Mouse (Mus musculus): ENCODE data around the gene Anks1. TPM values are rescaled to one million over a fixed set of nuclear protein-coding genes. Genes with fewer than 3 reads are reported as not detected.

The Anks1 gene
- polyA plus RNA-seq, 1 experiment from 2014 or later, result 61.0 TPM

DNA sequence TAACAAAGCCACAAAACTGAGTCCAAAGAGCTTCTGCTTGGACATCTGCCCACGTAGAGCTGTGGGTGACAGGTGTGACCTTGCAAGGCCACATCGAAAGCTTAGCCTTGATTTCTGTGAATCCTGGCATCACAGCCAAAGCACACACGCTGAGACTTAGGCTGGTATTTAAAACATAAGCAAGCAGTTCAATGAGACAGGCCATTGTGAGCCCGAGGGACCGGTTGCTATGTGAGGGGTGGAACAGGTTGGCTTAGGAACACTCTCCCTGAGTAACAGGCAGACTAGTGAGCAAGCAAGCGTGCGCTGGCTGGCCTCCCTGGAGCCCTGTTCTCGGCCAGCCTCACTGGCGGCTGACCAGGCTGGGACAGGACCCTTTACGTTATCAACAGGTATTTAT is 112.8 kb downstream of the Anks1 start:
- Histone ChIP-seq H3K4me1 (peaks cover 73% of the 10 kb centered on the region), H3K27me3 (0 out of 2 replicates have a peak, but pooled peaks cover 2% of the 10 kb centered on the region), H3K4me3 (replicated peaks) (no peak overlapping the region), H3K27ac (no peak overlapping the region), H3K9ac (no peak overlapping the region), H3K36me3 (replicated peaks) (no peaks in the 10 kb centered on the region), H3K4me2 (no peak overlapping the region), H3K9me3 (no peaks in the 10 kb centered on the region)
- 73% methylated on average over 10 of the region's 10 CpGs for WGBS
- ATAC-seq (ENCODE audit: low FRiP score), result no peak

- H3K4me3 ChIP-seq (replicated peaks), result no peak overlapping the region
- WGBS, result 83% methylated on average over 22 of the region's 22 CpGs
- 0 out of 2 replicates have a peak, but pooled peaks cover 4% of the 10 kb centered on the region for H3K36me3 ChIP-seq (replicated peaks)
- H3K9ac ChIP-seq, result no peak overlapping the region
- peaks cover 64% of the 10 kb centered on the region for H3K4me1 ChIP-seq
- H3K27me3 ChIP-seq, result 0 out of 2 replicates have a peak, but pooled peaks cover 2% of the 10 kb centered on the region
- H3K27ac ChIP-seq, result peak overlapping the region; percentile 51; the same call in 1 of the 2 replicates
- no peak; the same call in 1 of the 2 replicates for ATAC-seq (ENCODE audit: low FRiP score)
- H3K4me2 ChIP-seq, result no peak overlapping the region
- no peaks in the 10 kb centered on the region for H3K9me3 ChIP-seq
These were observed 113.9 kb downstream of the Anks1 start for GRCm38 (mm10) chr17:28022854-28023655.

- Histone ChIP-seq H3K27ac (peak overlapping the region; percentile 78), H3K27me3 (0 out of 2 replicates have a peak, but pooled peaks cover 2% of the 10 kb centered on the region), H3K4me1 (peaks cover 57% of the 10 kb centered on the region), H3K4me3 (replicated peaks) (no peak overlapping the region), H3K4me2 (no peak overlapping the region), H3K9me3 (no peaks in the 10 kb centered on the region), H3K9ac (peak overlapping the region; percentile 25; the same call in 1 of the 2 replicates), H3K36me3 (replicated peaks) (0 out of 2 replicates have a peak, but pooled peaks cover 5% of the 10 kb centered on the region)
- no peak for ATAC-seq (ENCODE audit: low FRiP score)
- WGBS, result 70% methylated on average over 5 of the region's 5 CpGs
These were observed 116.4 kb downstream of the Anks1 start for GRCm38 (mm10) chr17:28025541-28025961.

- ATAC-seq (ENCODE audit: low FRiP score), result no peak
- no peaks in the 10 kb centered on the region for H3K9me3 ChIP-seq
- 88% methylated on average over 14 of the region's 14 CpGs for WGBS
- H3K36me3 ChIP-seq (replicated peaks), result 0 out of 2 replicates have a peak, but pooled peaks cover 5% of the 10 kb centered on the region
- H3K27ac ChIP-seq, result peak overlapping the region; percentile 78
- no peak overlapping the region for H3K4me2 ChIP-seq
- peaks cover 60% of the 10 kb centered on the region for H3K4me1 ChIP-seq
- no peak overlapping the region for H3K9ac ChIP-seq
- 0 out of 2 replicates have a peak, but pooled peaks cover 2% of the 10 kb centered on the region for H3K27me3 ChIP-seq
- H3K4me3 ChIP-seq (replicated peaks), result no peak overlapping the region
These were observed 117.2 kb downstream of the Anks1 start for GRCm38 (mm10) chr17:28026111-28026872.

GRCm38 (mm10) chr17:28027197-28027596 is 118.1 kb downstream of the Anks1 start:
- Histone ChIP-seq H3K9ac (no peak overlapping the region), H3K27me3 (0 out of 2 replicates have a peak, but pooled peaks cover 2% of the 10 kb centered on the region), H3K4me3 (replicated peaks) (no peak overlapping the region), H3K36me3 (replicated peaks) (0 out of 2 replicates have a peak, but pooled peaks cover 5% of the 10 kb centered on the region), H3K27ac (no peak overlapping the region), H3K4me1 (peaks cover 63% of the 10 kb centered on the region), H3K4me2 (no peak overlapping the region), H3K9me3 (no peaks in the 10 kb centered on the region)
- no peak for ATAC-seq (ENCODE audit: low FRiP score)
- WGBS, result 98% methylated on average over 6 of the region's 6 CpGs

GRCm38 (mm10) chr17:28028236-28028635 is 119.1 kb downstream of the Anks1 start:
- H3K36me3 ChIP-seq (replicated peaks), result 0 out of 2 replicates have a peak, but pooled peaks cover 5% of the 10 kb centered on the region
- no peaks in the 10 kb centered on the region for H3K9me3 ChIP-seq
- peaks cover 66% of the 10 kb centered on the region for H3K4me1 ChIP-seq
- H3K27me3 ChIP-seq, result 0 out of 2 replicates have a peak, but pooled peaks cover 2% of the 10 kb centered on the region
- H3K9ac ChIP-seq, result no peak overlapping the region
- no peak for ATAC-seq (ENCODE audit: low FRiP score)
- H3K4me2 ChIP-seq, result no peak overlapping the region
- no peak overlapping the region for H3K4me3 ChIP-seq (replicated peaks)
- 67% methylated on average over 10 of the region's 10 CpGs for WGBS
- H3K27ac ChIP-seq, result no peak overlapping the region; the same call in 1 of the 2 replicates

DNA sequence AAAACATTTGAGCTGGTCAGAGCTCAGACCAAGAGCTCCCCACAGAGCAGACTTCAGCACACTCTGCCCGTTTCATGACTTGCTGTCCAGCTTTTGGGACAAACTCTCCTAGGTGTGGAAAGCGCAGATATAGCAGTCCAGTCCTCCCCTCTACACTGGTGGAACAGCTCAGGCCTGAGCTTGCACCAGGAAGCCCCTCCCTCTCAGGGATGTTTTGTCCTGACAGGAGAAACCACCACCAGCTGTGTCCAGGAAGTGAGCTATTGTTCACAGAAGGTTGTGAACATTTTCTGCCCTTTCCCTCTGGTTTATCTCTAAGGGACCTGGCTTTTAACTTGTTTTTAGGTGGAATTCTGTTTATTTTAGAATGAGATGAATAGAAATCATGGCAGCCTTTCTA is 120.2 kb downstream of the Anks1 start:
- H3K4me3 ChIP-seq (replicated peaks), result no peak overlapping the region
- H3K9ac ChIP-seq, result no peak overlapping the region
- H3K27me3 ChIP-seq, result no peaks in the 10 kb centered on the region
- 0 out of 2 replicates have a peak, but pooled peaks cover 6% of the 10 kb centered on the region for H3K36me3 ChIP-seq (replicated peaks)
- H3K4me2 ChIP-seq, result no peak overlapping the region
- H3K27ac ChIP-seq, result 0 out of 2 replicates have a peak overlapping the region, but pooled peaks have one; percentile 13
- H3K4me1 ChIP-seq, result peaks cover 63% of the 10 kb centered on the region
- no peaks in the 10 kb centered on the region for H3K9me3 ChIP-seq
- 57% methylated on average over 2 of the region's 2 CpGs for WGBS
- ATAC-seq (ENCODE audit: low FRiP score), result no peak

DNA sequence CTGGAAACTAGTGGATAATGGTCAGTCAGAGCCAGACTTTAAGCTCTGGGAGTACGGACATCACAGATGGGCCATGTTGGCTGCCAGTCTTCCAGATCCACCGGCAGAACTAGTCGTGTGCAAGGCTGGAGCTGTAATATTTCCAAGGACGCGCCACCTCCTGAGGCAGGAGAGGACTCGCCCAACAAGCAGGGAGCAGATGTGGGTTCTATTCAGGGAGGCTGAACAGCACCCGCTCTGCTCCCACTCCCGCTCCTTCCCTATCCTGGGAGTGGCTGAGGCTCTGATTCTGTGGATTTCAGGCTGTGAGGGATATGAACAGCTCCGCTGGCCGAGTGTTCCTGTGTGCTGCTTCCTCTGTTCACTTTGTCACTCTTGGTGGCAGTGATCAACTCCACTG is 121.3 kb downstream of the Anks1 start:
- no peak for ATAC-seq (ENCODE audit: low FRiP score)
- Histone ChIP-seq H3K9ac (no peak overlapping the region), H3K27me3 (no peaks in the 10 kb centered on the region), H3K4me2 (no peak overlapping the region), H3K27ac (peak overlapping the region; percentile 50), H3K4me1 (peaks cover 56% of the 10 kb centered on the region), H3K9me3 (no peaks in the 10 kb centered on the region), H3K36me3 (replicated peaks) (0 out of 2 replicates have a peak, but pooled peaks cover 8% of the 10 kb centered on the region), H3K4me3 (replicated peaks) (no peak overlapping the region)
- WGBS, result 82% methylated on average over 10 of the region's 10 CpGs

GRCm38 (mm10) chr17:28031281-28031941 is 122.3 kb downstream of the Anks1 start:
- Histone ChIP-seq H3K36me3 (replicated peaks) (0 out of 2 replicates have a peak, but pooled peaks cover 8% of the 10 kb centered on the region), H3K27ac (peak overlapping the region; percentile 88), H3K27me3 (no peaks in the 10 kb centered on the region), H3K4me3 (replicated peaks) (no peak overlapping the region), H3K4me2 (no peak overlapping the region), H3K4me1 (peaks cover 48% of the 10 kb centered on the region), H3K9ac (no peak overlapping the region), H3K9me3 (no peaks in the 10 kb centered on the region)
- no peak for ATAC-seq (ENCODE audit: low FRiP score)
- 81% methylated on average over 9 of the region's 9 CpGs for WGBS

GRCm38 (mm10) chr17:28032219-28032618 is 123.1 kb downstream of the Anks1 start:
- H3K4me1 ChIP-seq, result peaks cover 53% of the 10 kb centered on the region
- no peak for ATAC-seq (ENCODE audit: low FRiP score)
- no peaks in the 10 kb centered on the region for H3K27me3 ChIP-seq
- peak overlapping the region; percentile 88 for H3K27ac ChIP-seq
- 67% methylated on average over 10 of the region's 10 CpGs for WGBS
- no peak overlapping the region for H3K4me2 ChIP-seq
- 0 out of 2 replicates have a peak, but pooled peaks cover 7% of the 10 kb centered on the region for H3K36me3 ChIP-seq (replicated peaks)
- H3K9ac ChIP-seq, result peak overlapping the region; percentile 45; the same call in 1 of the 2 replicates
- H3K4me3 ChIP-seq (replicated peaks), result no peak overlapping the region
- no peaks in the 10 kb centered on the region for H3K9me3 ChIP-seq

GRCm38 (mm10) chr17:28033046-28033580 is 124.0 kb downstream of the Anks1 start:
- H3K4me1 ChIP-seq, result peaks cover 58% of the 10 kb centered on the region
- H3K27ac ChIP-seq, result peak overlapping the region; percentile 88
- H3K4me3 ChIP-seq (replicated peaks), result no peak overlapping the region
- no peaks in the 10 kb centered on the region for H3K9me3 ChIP-seq
- no peak overlapping the region for H3K4me2 ChIP-seq
- 0 out of 2 replicates have a peak, but pooled peaks cover 3% of the 10 kb centered on the region for H3K36me3 ChIP-seq (replicated peaks)
- ATAC-seq (ENCODE audit: low FRiP score), result no peak
- H3K9ac ChIP-seq, result peak overlapping the region; percentile 45; the same call in 1 of the 2 replicates
- H3K27me3 ChIP-seq, result no peaks in the 10 kb centered on the region
- 17% methylated on average over 3 of the region's 3 CpGs for WGBS

Measured in forebrain, embryonic 12.5 days (tissue).